Mouse (Mus musculus) heart, embryonic 11.5 days (tissue): ENCODE results near the gene As3mt. TPM values are rescaled to one million over a fixed set of nuclear protein-coding genes. Genes with fewer than 3 reads are reported as not detected.

Experiments
- ATAC-seq: fragments of 200-750 bp; cut with Nextera tagmentation; replicated peaks from 2 replicates; pipeline ENCODE4 v1.8.0; 2017; ENCODE audit warnings: moderate library complexity; ENCODE audit not compliant: insufficient number of reproducible peaks, low FRiP score, low TSS enrichment
- H3K27ac ChIP-seq: fragments of 300-500 bp; sonication (generic); 2 replicates; pipeline ENCODE4 v1.5.1; 2014; ENCODE audit warnings: mild to moderate bottlenecking, low read depth, low read length
- H3K27me3 ChIP-seq: fragments of 300-500 bp; sonication (generic); 2 replicates; pipeline ENCODE4 v1.6.1; 2014; ENCODE audit warnings: mild to moderate bottlenecking, low read length, mixed read lengths; ENCODE audit not compliant: control insufficient read depth, insufficient read depth
- H3K36me3 ChIP-seq: fragments of 300-500 bp; sonication (generic); 2 replicates; pipeline ENCODE4 v1.6.1; 2014; ENCODE audit warnings: mild to moderate bottlenecking, low read length, moderate library complexity, mixed read lengths; ENCODE audit not compliant: control insufficient read depth, insufficient read depth
- H3K4me1 ChIP-seq: fragments of 300-500 bp; sonication (generic); 2 replicates; pipeline ENCODE4 v1.6.1; 2014; ENCODE audit warnings: low read length; ENCODE audit not compliant: control insufficient read depth, insufficient read depth
- H3K4me2 ChIP-seq: fragments of 300-500 bp; sonication (generic); 2 replicates; pipeline ENCODE4 v1.6.1; 2014; ENCODE audit warnings: mild to moderate bottlenecking, moderate library complexity
- H3K4me3 ChIP-seq: fragments of 300-500 bp; sonication (generic); 2 replicates; pipeline ENCODE4 v1.5.1; 2014; ENCODE audit warnings: low read depth, low read length
- H3K9ac ChIP-seq: fragments of 300-500 bp; sonication (generic); 2 replicates; pipeline ENCODE4 v1.6.1; 2014; ENCODE audit warnings: mild to moderate bottlenecking, low read depth, low read length, moderate library complexity
- H3K9me3 ChIP-seq: fragments of 300-500 bp; sonication (generic); replicated peaks from 2 replicates; pipeline ENCODE4 v1.6.1; 2016; ENCODE audit warnings: low read length; ENCODE audit not compliant: control insufficient read depth
- WGBS: fragments of 180-500 bp; shearing (Covaris S2); extraction: QIAGEN DNeasy Blood & Tissue Kit; methylation state at CpG from one replicate; pipeline ENCODE4 v1.1.7; 2014; ENCODE audit not compliant: insufficient replicate concordance; 5-methylcytosine and 5-hydroxymethylcytosine counted together
- polyA plus RNA-seq: library from polyadenylated mRNA; unstranded; fragments of >200 nt; fragmentation: Nextera tagmentation; extraction: Ambion mirVana; gene quantifications from 2 replicates; pipeline ENCODE4 v1.2.1, GENCODE M21; 2014

Gene As3mt
- polyA plus RNA-seq, 1 experiment from 2014 or later, result 47.6 TPM

- H3K27ac ChIP-seq, result no peak overlapping the region
- no peak overlapping the region for H3K4me2 ChIP-seq
- no peak overlapping the region for H3K4me3 ChIP-seq
- no peak for ATAC-seq
- H3K4me1 ChIP-seq, result peaks cover 8% of the 10 kb centered on the region
- H3K9ac ChIP-seq, result no peak overlapping the region
- H3K36me3 ChIP-seq, result peaks cover 3% of the 10 kb centered on the region; the same call in 1 of the 2 replicates
- no peaks in the 10 kb centered on the region for H3K9me3 ChIP-seq
- H3K27me3 ChIP-seq, result no peaks in the 10 kb centered on the region
- WGBS, result 73% methylated on average over 4 of the region's 4 CpGs
Measured at GRCm38 (mm10) chr19:46710614-46711013, 3.4 kb downstream of the As3mt start.

GRCm38 (mm10) chr19:46714234-46714633 lies 7.0 kb downstream of the As3mt start:
- no peak for ATAC-seq
- H3K4me3 ChIP-seq, result no peak overlapping the region
- peaks cover 7% of the 10 kb centered on the region for H3K36me3 ChIP-seq
- no peaks in the 10 kb centered on the region for H3K9me3 ChIP-seq
- H3K4me1 ChIP-seq, result no peaks in the 10 kb centered on the region
- no peak overlapping the region for H3K27ac ChIP-seq
- H3K27me3 ChIP-seq, result no peaks in the 10 kb centered on the region
- WGBS, result 88% methylated on average over 8 of the region's 8 CpGs
- no peak overlapping the region for H3K4me2 ChIP-seq
- H3K9ac ChIP-seq, result no peak overlapping the region

- Histone ChIP-seq H3K27ac (no peak overlapping the region), H3K4me2 (no peak overlapping the region), H3K27me3 (no peaks in the 10 kb centered on the region), H3K4me3 (no peak overlapping the region), H3K9ac (no peak overlapping the region), H3K4me1 (no peaks in the 10 kb centered on the region), H3K36me3 (peaks cover 9% of the 10 kb centered on the region), H3K9me3 (no peaks in the 10 kb centered on the region)
- no peak for ATAC-seq
- 87% methylated on average over 8 of the region's 8 CpGs for WGBS
Measured at GRCm38 (mm10) chr19:46715016-46715415, 7.8 kb downstream of the As3mt start.

GRCm38 (mm10) chr19:46718150-46718549 lies 10.9 kb downstream of the As3mt start:
- WGBS, result 75% methylated on average over 4 of the region's 4 CpGs
- Histone ChIP-seq H3K9me3 (no peaks in the 10 kb centered on the region), H3K27me3 (no peaks in the 10 kb centered on the region), H3K36me3 (peaks cover 15% of the 10 kb centered on the region), H3K4me2 (no peak overlapping the region), H3K4me3 (no peak overlapping the region), H3K9ac (no peak overlapping the region), H3K27ac (no peak overlapping the region), H3K4me1 (0 out of 2 replicates have a peak, but pooled peaks cover 2% of the 10 kb centered on the region)
- no peak for ATAC-seq

- Histone ChIP-seq H3K4me1 (peaks cover 16% of the 10 kb centered on the region), H3K4me3 (no peak overlapping the region), H3K27me3 (no peaks in the 10 kb centered on the region), H3K9me3 (no peaks in the 10 kb centered on the region), H3K27ac (no peak overlapping the region), H3K9ac (no peak overlapping the region), H3K36me3 (peaks cover 17% of the 10 kb centered on the region), H3K4me2 (no peak overlapping the region)
- 63% methylated on average over 11 of the region's 11 CpGs for WGBS
- no peak for ATAC-seq
Measured at GRCm38 (mm10) chr19:46724411-46724810, 17.2 kb downstream of the As3mt start.

- Histone ChIP-seq H3K27me3 (no peaks in the 10 kb centered on the region), H3K4me2 (no peak overlapping the region), H3K4me1 (peaks cover 16% of the 10 kb centered on the region), H3K9ac (no peak overlapping the region), H3K4me3 (no peak overlapping the region), H3K9me3 (no peaks in the 10 kb centered on the region), H3K27ac (no peak overlapping the region), H3K36me3 (peaks cover 13% of the 10 kb centered on the region)
- ATAC-seq, result no peak
- 94% methylated on average over 8 of the region's 8 CpGs for WGBS
Measured at GRCm38 (mm10) chr19:46726142-46726541, 18.9 kb downstream of the As3mt start.

- Histone ChIP-seq H3K9ac (no peak overlapping the region), H3K9me3 (no peaks in the 10 kb centered on the region), H3K4me1 (peaks cover 14% of the 10 kb centered on the region), H3K36me3 (peaks cover 8% of the 10 kb centered on the region), H3K4me2 (no peak overlapping the region), H3K4me3 (no peak overlapping the region), H3K27ac (no peak overlapping the region), H3K27me3 (no peaks in the 10 kb centered on the region)
- 53% methylated on average over 8 of the region's 8 CpGs for WGBS
- ATAC-seq, result no peak
Measured at GRCm38 (mm10) chr19:46727140-46727736, 20.0 kb downstream of the As3mt start.

GRCm38 (mm10) chr19:46727945-46728540 lies 20.8 kb downstream of the As3mt start:
- Histone ChIP-seq H3K9ac (no peak overlapping the region), H3K9me3 (no peaks in the 10 kb centered on the region), H3K4me3 (no peak overlapping the region), H3K27me3 (no peaks in the 10 kb centered on the region), H3K4me1 (peaks cover 14% of the 10 kb centered on the region), H3K27ac (no peak overlapping the region), H3K4me2 (peak overlapping the region; percentile 28), H3K36me3 (peaks cover 8% of the 10 kb centered on the region)
- WGBS, result 20% methylated on average over 11 of the region's 11 CpGs
- ATAC-seq, result peak; percentile 63

- Histone ChIP-seq H3K4me2 (no peak overlapping the region), H3K27me3 (no peaks in the 10 kb centered on the region), H3K9me3 (no peaks in the 10 kb centered on the region), H3K9ac (no peak overlapping the region), H3K4me3 (no peak overlapping the region), H3K36me3 (peaks cover 8% of the 10 kb centered on the region), H3K27ac (no peak overlapping the region), H3K4me1 (peaks cover 18% of the 10 kb centered on the region)
- 71% methylated on average over 3 of the region's 3 CpGs for WGBS
- ATAC-seq, result no peak
Measured at GRCm38 (mm10) chr19:46728909-46729308, 21.7 kb downstream of the As3mt start.
